Mouse (Mus musculus) heart, adult 18-20 months (tissue): ENCODE results near the gene Scarf2. TPM values are rescaled to one million over a fixed set of nuclear protein-coding genes. Genes with fewer than 3 reads are reported as not detected.
A peak's percentile ranks its signal among the peaks of the same experiment; 100 is the strongest.

Experiments
- DNase-seq, 2 experiments: peaks; one replicate each; pipeline ENCODE4 v3.0.0; 2021 to 2022; ENCODE audit warnings: mixed read lengths in 1 of 2
- total RNA-seq, 2 experiments: library from RNA; stranded (reverse); gene quantifications; 2 replicates each; pipeline ENCODE4 v1.2.3; 2021

Scarf2 gene
- total RNA-seq, 2 experiments from 2014 or later, result 4.8 TPM

DNA sequence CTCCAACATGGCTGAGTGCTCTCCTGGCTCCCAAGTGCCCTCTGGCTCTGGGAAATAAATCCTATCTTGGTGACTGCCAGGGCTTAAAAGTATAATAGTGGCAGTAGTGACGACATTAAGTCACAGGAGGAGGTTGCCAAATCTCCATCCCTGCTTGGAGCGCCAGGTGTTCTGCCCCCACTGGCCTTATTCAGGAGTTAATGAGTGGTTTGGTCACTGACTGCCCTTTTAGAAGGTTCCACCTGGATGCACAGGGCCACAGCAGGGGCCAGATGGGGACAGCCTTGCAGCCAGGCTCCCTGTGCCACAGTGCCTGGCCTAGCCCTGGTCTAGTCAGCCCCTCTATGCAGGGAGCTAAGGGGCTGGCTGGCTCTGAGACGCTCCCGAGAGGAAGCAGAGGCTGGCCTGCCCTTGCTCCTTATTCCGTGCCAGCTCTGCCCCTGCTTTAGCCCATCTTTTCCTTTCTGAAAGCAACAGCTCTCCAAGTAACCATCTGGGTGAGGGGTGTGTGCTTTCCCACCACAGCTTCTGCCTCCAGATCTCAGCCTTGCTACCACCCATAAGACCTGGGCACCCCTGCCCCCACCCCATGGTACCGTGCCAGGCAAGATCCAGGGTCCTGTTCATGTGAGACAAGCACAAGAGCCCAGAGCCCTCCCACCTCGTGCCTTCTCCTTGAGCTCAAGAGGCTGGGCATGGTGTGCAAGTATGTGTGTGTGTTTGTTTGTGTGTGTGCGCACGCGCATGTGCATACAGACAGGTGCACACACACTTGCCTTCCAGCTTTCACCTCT is 33.5 kb downstream of the Scarf2 start:
- no peak for DNase-seq

DNA sequence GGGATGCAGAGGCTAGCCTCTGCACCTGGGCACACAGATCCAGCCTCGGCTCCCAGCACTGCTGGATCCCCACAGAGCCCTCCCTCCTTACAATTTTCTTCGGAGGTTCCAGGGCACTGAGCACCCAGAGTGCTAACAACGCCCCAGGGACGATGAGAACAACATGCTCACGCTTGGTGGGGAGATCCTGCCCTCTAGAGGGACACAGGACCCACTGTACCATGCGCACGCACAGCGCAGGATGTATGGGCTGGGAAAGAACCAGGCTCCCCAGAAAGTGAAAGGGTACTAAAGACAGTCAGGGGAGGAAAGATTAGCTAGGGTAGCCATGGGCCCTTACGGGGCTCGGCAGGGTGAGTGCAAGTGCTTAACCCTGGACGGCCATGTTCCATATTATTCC is 34.7 kb downstream of the Scarf2 start:
- DNase-seq, result no peak

DNA sequence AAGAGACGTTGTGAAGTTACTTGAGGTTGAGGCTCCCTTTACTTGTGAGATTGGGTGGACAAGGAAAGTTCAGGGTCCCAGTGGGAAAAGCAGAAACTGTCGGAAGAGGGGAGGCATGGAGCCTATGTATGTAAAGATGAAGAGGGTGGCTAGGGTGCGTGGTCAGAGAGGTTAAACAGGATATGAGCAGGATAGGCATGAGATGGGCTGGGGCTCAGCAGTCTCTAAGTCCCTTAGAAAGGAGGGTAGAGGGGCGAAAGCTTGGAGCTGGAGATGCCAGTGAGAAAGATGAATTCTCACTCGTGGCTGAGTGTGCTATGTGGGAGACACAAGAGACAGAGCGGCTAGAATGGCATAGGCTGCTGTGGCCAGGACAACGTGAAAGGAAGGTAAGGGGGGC is 35.7 kb downstream of the Scarf2 start, which contains the start of gene B830017H08Rik:
TSS of gene B830017H08Rik (plus strand) at position 301 of the 400 bp plus-strand sequence.
- no peak for DNase-seq

DNA sequence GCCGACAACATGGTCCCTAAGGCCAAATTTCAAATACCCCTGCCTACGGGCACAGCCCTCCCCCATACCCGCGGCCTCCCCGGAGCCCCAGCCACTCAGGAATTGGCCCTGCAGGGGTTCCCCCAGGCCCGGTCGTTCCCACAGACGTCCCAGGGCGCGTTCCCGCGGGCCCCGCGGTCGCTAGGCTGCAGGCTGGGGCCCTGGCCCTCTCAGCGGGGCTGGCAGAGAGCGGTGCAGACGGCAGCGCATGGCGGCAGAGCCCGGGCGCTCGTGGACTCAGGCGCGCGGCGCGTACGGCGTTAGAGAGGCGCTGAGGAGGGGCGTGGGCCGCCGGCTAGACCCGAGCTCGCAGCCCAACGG is 36.2 kb downstream of the Scarf2 start:
- no peak for DNase-seq

DNA sequence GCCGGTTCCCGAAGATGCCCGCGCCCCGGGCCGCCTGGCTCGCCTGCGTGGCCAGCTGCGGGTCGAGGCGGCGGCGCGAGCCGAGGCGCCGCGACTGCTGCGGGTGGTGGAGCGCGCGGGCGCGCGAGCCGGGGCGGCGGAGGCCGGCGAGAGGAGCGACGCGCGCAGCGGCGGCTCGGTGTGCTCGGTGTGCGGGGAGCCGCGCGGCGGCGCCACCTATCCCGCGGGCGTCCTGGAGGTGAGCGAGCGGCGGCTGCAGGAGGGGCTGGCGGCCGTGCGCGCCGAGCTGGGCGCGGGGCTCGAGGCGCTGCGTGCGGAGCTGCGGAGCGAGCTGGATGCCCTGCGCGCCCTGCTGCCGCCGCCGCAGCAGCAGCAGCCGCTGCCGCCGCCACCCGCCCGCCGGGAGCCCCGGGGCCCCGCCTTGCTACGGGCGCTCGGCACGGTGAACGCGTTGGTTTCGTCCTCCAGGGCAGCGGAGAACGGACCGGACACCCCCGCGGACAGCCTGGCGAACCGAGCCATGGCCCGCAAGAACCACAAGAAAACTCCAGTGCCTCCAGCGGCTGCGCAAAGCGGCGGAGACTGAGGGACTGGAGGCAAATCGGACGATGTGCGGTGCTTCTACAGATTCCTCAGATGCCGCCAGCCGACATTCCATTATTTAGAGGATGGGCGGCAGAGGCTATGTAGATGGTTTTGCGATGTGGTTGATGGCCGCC is 36.8 kb downstream of the Scarf2 start:
- DNase-seq, result no peak

DNA sequence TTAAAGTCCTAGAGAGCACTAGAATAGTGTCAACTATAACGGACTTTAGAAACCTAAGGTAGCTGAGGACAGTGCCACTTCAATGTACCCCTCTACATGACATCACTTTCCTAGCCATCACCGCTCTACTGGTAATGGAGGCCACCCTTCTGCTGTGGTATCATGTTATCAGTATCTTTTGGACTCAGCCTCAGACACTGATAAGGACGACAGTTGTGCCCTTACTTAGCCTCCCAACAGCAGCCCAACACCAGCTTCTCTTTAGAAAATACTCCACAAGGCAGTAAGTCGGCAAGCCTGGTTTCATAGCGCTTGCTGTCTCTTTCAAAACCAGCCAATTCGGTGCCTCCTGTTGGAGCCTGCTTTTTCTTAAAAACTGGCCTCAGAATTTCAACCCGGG is 37.5 kb downstream of the Scarf2 start:
- no peak for DNase-seq

DNA sequence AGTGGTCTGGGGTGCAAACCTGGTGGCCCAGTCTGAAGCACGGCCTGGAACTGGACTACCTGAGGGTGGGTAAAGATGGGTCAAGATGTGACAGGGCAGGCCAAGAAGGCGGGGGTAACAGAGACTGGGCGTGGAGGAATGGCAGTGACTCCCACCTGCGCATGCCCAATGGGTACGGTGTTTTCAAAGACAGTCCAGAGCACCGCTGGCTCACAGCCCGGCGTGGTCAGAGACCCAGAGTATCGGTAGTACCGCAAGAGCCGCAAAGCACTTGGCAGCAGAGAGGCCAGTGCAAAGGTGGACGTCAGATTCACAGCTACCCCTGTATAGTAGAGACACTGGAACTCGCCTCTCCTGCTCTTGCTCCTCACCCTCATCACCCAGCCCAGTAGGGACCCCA is 38.4 kb downstream of the Scarf2 start:
- DNase-seq, result no peak

DNA sequence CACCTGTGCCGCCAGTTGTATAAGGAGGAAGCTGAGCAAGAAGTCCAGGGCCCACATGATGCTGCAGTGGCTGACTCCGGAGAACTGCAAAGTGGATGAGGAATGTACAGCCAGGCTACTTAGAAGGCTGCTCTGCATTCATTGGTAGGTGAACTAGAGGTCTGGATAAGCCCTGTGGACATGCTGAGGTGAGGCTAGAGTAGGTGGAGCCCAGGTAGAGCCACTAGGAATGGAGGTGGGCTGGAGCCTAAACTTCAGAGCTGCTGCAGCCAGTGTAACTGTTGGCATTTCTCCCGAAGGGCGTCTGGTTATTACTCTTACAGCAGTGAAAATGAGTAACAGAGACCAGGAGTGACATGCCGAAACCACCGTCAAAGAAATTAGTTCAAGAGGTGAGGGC is 41.0 kb downstream of the Scarf2 start, which contains the start of gene Car15:
TSS of gene Car15 (minus strand) at position 314 of the 400 bp plus-strand sequence.
- no peak for DNase-seq

DNA sequence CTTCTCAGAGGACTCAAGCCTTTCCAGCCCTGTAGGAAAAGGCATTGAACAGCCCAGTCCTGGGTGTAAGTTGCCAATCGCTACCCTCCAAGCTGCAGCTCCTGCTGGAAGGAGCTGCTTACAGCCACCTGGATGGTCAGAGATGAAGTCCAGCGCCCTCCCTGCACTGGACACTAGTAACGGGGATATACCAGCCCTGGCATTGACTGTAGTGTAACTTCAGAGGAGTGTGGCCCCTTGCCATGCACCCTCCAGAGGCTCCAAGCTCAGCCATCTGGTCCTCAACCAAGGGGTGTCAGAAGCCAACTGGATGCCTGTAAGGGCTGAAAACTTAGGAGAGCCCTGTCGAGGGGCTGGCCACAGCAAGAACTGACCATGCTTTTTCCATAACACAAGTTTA is 42.9 kb downstream of the Scarf2 start:
- DNase-seq, result no peak

DNA sequence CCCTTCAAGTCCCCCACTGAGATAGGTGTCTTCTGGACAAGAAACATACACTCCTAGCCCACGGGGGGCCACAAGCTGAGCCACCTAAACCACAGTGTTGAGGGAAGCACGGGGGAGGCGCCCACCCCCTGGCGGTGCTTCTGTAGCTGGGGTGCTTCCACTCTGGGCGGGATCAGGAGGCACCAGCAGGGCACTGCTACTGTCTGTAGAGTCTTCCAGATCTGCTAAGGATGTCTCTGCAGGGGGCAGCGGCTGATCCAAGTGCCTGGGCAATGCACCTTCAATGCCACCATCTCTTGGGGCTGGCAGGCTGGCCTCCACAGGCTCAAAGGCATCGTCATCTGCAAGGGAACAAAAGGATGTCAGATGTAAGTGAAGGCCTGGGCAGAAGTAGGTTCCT is 45.4 kb downstream of the Scarf2 start:
- no peak for DNase-seq

DNA sequence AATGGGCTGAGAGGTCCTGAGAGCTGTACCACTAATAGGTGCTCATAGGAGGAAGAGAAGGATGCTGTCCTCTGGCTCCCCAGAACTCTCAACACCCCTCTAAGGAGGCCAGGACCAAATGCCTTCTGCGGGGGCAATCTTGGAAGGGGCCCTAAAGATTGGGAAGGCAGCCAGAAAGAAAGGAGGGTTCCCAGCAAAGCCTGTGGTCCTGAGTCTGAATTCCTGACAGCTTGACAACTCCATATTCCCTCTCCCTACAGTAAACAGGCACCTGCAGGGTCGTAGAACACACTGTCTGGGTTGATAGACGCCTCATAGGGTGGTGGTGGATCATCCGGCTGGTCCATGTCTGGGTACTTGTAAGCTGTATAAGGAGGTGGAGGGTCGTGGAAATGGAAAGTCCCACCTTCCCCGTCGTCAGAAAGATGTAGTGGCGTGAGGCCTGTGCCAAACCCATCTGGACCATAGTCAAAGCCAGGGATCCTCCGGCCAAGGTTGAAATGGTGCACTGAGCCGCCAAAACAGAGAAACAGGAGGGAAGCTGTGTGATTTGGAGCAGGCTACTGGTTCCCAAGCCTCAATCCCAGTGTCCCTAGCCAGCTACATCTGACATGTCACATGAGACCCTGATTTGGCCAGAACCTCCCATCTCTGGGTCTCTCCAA is 46.8 kb downstream of the Scarf2 start:
- no peak for DNase-seq

DNA sequence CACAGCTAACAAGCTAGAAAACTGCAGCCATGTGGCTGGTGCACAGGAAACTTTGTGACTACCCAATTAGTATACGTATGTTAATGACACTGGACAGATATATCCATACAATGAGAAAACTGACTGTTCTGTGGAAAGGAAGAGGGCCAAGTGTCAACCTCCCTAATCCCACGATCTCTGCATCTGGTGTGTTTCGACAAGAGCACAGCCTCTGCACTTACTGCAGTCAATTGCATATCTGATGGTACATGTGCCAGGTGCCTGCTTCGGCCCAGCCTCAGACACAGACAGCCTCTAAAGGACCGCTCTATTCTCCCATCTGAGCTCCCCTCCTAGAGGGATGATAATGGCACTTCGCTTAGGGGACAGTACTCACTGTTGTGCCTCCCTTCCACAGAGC is 51.3 kb downstream of the Scarf2 start:
- no peak for DNase-seq

DNA sequence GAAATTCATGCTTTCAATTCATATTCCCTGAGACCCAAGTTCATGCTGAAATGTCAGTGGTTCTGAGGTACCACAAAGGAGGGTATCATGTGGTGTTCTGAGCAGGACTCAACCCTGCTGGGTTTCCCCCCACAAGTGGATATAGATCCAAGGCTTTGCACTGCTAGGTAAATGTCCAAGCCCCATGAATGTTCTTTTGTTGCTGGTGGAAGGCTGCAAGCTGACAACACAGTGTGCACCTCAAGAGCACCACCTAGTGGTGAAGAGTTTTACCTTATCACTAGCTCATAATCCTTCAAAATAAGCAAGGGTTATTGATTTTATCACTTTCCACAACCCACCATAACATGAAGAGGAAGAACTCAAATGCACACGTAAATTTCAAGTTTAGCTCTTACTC is 51.8 kb downstream of the Scarf2 start:
- DNase-seq, result peak; percentile 23 to 69

DNA sequence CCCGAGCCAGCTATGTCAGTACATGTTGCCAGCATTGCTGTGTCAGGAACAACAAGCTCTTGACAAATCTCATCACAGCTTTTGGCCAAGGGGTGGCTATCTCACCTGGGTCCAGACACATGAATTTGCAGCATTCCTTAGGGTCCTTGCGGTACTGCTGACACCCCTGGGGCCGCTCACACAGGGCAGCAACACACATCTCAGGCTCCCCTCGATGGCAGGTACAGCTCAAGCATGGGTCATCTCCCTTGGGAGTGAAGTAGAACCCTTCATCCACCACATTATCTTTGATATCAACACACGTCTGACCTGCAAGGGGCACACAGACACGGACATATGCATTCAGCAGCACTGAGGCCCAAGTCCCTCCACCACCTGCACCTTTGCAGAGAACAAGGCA is 52.4 kb downstream of the Scarf2 start:
- DNase-seq, result no peak

DNA sequence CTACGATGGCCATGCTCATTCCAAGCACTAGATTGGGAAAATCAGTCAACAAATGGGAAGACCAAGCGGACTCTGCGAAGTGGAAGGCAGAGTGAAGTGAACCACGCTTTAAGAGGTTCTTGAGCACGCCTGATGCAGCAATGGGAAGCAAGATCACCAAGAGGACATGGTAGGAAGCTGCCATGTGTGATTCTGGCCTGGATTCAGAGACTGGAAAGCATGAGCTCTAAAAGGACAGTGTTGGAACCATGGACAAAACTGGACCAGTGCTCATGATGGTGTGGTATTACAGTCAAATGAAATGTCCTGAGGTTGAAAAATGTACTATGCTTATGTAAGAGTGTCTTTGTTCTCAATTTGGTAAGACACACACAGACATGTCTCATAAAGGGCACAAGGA is 54.2 kb downstream of the Scarf2 start:
- no peak for DNase-seq

DNA sequence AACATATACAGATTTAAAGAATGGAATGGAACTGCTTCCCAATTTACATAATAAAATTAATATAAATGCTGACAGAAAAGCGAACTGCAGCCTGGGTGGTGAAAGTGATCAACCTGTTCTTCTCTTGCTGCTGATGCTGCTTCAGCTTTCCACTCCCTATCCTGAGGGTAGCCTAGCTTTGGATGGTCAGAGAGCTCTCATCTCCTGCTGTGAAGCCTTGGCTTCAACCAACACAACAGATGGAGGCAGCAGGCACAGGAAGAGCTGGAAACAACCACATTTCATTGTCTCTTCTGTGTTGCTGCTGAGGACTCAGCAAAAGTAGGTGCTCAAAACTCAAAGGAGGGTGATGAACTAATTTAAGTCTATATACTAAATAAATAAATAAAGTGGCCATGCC is 54.8 kb downstream of the Scarf2 start:
- DNase-seq, result no peak

DNA sequence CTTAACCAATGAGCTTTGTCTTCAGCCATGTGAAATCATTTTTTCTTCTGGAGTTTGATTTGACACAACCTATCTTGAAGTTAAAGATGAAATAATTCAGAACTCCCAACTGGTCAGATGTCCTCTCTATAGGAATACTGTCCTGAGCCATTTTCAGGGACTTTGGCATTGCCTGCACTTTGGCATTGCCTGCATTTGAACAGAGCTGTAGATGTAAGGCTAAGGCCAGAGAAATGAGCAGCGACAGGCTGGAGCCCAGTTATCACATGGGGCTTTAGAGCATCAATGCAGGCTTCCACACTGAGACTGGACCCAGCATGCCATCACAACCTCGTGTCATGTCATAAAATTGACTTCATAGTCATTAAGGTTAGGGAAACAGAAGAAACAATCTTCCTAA is 56.2 kb downstream of the Scarf2 start:
- no peak for DNase-seq

DNA sequence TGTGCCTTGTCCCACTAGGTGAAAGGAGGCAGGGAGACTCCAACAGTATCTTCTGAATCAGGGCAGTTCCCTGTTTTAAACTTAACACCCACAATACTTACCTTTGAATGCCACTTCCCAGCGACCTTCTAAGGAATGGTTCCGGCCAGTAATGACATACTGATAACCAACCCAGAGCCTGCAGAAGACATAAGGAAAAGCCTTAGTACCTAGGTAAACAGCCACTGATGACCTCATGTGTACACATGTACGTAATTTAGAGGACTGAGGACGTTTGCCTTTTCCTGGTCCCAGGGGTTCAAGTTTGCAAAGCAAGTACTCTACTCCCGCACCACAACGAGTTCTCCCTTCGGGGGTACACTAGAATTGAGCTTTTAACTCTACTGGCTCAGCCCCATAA is 60.1 kb downstream of the Scarf2 start:
- no peak for DNase-seq

Other genes starting within 250 kb of the Scarf2 start
- gene Lrrc74b, start 236.0 kb upstream of the Scarf2 start, total RNA-seq, result not detected
- gene P2rx6, start 235.4 kb upstream of the Scarf2 start, total RNA-seq, result 1 to 10 TPM; 1.8 TPM
- 1 to 10 TPM; 4.2 to 4.3 TPM for gene Slc7a4, start 214.1 kb upstream of the Scarf2 start, total RNA-seq
- 10 to 100 TPM; 18.9 to 20.6 TPM for gene Smpd4, start 177.9 kb upstream of the Scarf2 start, total RNA-seq
- gene Ccdc74a, start 150.8 kb upstream of the Scarf2 start, total RNA-seq, result under 1 TPM; 0.35 to 0.57 TPM
- gene Med15, start 64.4 kb upstream of the Scarf2 start, total RNA-seq, result 10 to 100 TPM; 21.0 to 25.0 TPM
- 10 to 100 TPM; 18.2 to 24.2 TPM for gene Klhl22, start 37.7 kb upstream of the Scarf2 start, total RNA-seq
- gene B830017H08Rik, start 35.8 kb downstream of the Scarf2 start, total RNA-seq, result not detected
- 1 to 10 TPM; 1.7 to 2.1 TPM for gene Car15, start 41.1 kb downstream of the Scarf2 start, total RNA-seq
- gene Gm20518, start 94.4 kb downstream of the Scarf2 start, total RNA-seq, result under 1 TPM; 0.27 to 0.33 TPM
- under 1 TPM; 0.12 to 0.33 TPM for gene Tssk1, start 96.9 kb downstream of the Scarf2 start, total RNA-seq
- 10 to 100 TPM; 43.5 to 48.3 TPM for gene Dgcr2, start 101.3 kb downstream of the Scarf2 start, total RNA-seq
- gene Tssk2, start 101.4 kb downstream of the Scarf2 start, total RNA-seq, result not detected
- 1 to 10 TPM; 8.6 TPM for gene Ess2, start 114.1 kb downstream of the Scarf2 start, total RNA-seq
- not detected for gene Gsc2, start 117.8 kb downstream of the Scarf2 start, total RNA-seq
- gene Slc25a1, start 130.9 kb downstream of the Scarf2 start, total RNA-seq, result 10 to 100 TPM; 10.3 to 37.8 TPM
- not detected for gene Vpreb2, start 183.1 kb downstream of the Scarf2 start, total RNA-seq